Mouse (Mus musculus): ENCODE measurements at regions not wholly inside any gene's neighbourhood (a gene's known extent, or its start where the extent isn't known, plus 50 kb on each side); places are given as distances from the start of the nearest gene placed in this dataset.

DNA sequence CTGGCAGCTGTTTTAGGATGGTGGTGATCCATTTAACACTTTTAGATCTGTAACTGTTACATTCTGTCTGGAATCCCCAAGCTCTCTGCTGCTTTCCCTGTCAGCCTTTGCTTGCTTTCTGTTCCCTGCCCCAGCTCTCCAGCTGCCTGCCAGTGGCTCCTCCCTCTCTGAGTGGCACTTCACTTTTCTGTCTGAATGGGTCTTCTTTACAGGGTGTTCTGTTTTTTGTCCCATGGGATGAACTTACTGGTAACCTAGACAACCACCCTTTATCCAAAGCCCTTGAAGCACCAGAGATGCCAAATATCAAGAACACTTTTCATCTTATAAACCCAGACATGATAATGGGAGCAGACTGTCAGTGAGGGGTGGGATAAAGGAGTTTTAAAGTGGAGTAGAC lies 294.8 kb upstream of the Nr5a2 start:
- TF ChIP-seq CTCF (IDR thresholded peaks at IDR 0.05; ENCODE audit: extremely low read depth, insufficient read depth, insufficient read length, insufficient replicate concordance) (no peak), POLR2A (IDR thresholded peaks at IDR 0.05; ENCODE audit: low read depth, low read length) (no peak)

Data from spleen, adult 2 months (tissue).